Mouse (Mus musculus): ENCODE data around the gene Kcnj15.

GRCm38 (mm10) chr16:95285043-95285442 lies 27.7 kb downstream of the Kcnj15 start:
- TF ChIP-seq CEBPB (IDR thresholded peaks at IDR 0.05; ENCODE audit: insufficient read depth, poor library complexity, severe bottlenecking) (0 out of 2 replicates have a peak, but pooled peaks have one; percentile 12), MAX (IDR thresholded peaks at IDR 0.05; ENCODE audit: low read depth) (no peak), POLR2AphosphoS2 (IDR thresholded peaks at IDR 0.05; ENCODE audit: insufficient read length, low read depth) (no peak), POLR2A (IDR thresholded peaks at IDR 0.05; ENCODE audit: insufficient read length, low read depth) (no peak), TCF12 (IDR thresholded peaks at IDR 0.05; ENCODE audit: insufficient read depth, poor library complexity, severe bottlenecking) (no peak), USF1 (IDR thresholded peaks at IDR 0.05; ENCODE audit: low read depth) (peak; percentile 77), REST (IDR thresholded peaks at IDR 0.05; ENCODE audit: insufficient read depth, insufficient read length) (no peak), TCF3 (IDR thresholded peaks at IDR 0.05; ENCODE audit: insufficient read length, low read depth) (no peak), SRF (IDR thresholded peaks at IDR 0.05; ENCODE audit: control insufficient read depth, insufficient read length, low read depth) (no peak), MYOG (IDR thresholded peaks at IDR 0.05; ENCODE audit: control insufficient read depth in 1 of 3, insufficient read depth in 1 of 3, insufficient read length in 2 of 3, low read depth in 2 of 3) (peak in 1 of 3 experiments; percentile 8), E2F4 (IDR thresholded peaks at IDR 0.05; ENCODE audit: insufficient read depth) (no peak)

Measured in myocyte (in vitro differentiated cells).